Mouse (Mus musculus) G1E (cell line): ENCODE data around the gene Slc16a1. TPM values are rescaled to one million over a fixed set of nuclear protein-coding genes. Genes with fewer than 3 reads are reported as not detected.
"Not testable (repeated sequence)": the region's sequence is repeated elsewhere in the genome, so short reads cannot be mapped to it uniquely, and the experiment has no call there.

Experiments
- ATAC-seq: 2 replicates; pipeline ENCODE4 v1.8.0; 2016; ENCODE audit warnings: mild to moderate bottlenecking; ENCODE audit not compliant: insufficient number of reproducible peaks, poor library complexity, low FRiP score, severe bottlenecking; ENCODE audit errors: extremely low read depth
- DNase-seq: peaks from one replicate; pipeline ENCODE4 v3.0.0; 2012; ENCODE audit warnings: low spot score
- H3K27me3 ChIP-seq: 2 replicates; pipeline ENCODE4 v1.6.1; 2012; ENCODE audit warnings: mild to moderate bottlenecking, low read length, inconsistent platforms; ENCODE audit not compliant: insufficient read depth
- H3K36me3 ChIP-seq: replicated peaks from 2 replicates; pipeline ENCODE3; 2012; ENCODE audit warnings: mild to moderate bottlenecking, inconsistent platforms
- H3K4me1 ChIP-seq: 2 replicates; pipeline ENCODE4 v1.6.1; 2012; ENCODE audit warnings: low read depth, low read length, inconsistent platforms, mixed read lengths; ENCODE audit not compliant: insufficient read depth
- H3K4me3 ChIP-seq: 2 replicates; pipeline ENCODE4 v1.5.1; 2012; ENCODE audit warnings: low read depth, mild to moderate bottlenecking, inconsistent platforms, low read length, moderate library complexity, mixed read lengths
- H3K9me3 ChIP-seq: replicated peaks from 2 replicates; pipeline ENCODE4 v1.6.1; 2012; ENCODE audit warnings: inconsistent platforms
- CTCF ChIP-seq: IDR thresholded peaks from 2 replicates; pipeline ENCODE4 v1.5.1; 2012; ENCODE audit warnings: low read depth, low read length, inconsistent platforms, mixed read lengths
- GATA1 ChIP-seq: IDR thresholded peaks from 2 replicates; pipeline ENCODE4 v1.6.1; 2012; ENCODE audit warnings: borderline replicate concordance, low read length, inconsistent platforms, mixed read lengths
- GATA2 ChIP-seq: IDR thresholded peaks from 2 replicates; pipeline ENCODE4 v1.6.1; 2012; ENCODE audit warnings: low read depth, low read length, inconsistent platforms, borderline replicate concordance
- POLR2AphosphoS5 ChIP-seq: IDR thresholded peaks from 2 replicates; pipeline ENCODE4 v1.6.1; 2012; ENCODE audit warnings: low read depth, low read length, inconsistent platforms; ENCODE audit not compliant: insufficient replicate concordance
- TAL1 ChIP-seq: conservative IDR thresholded peaks from 2 replicates; pipeline ENCODE4 v1.6.1; 2012; ENCODE audit warnings: low read depth, low read length, inconsistent platforms, mixed read lengths
- polyA plus RNA-seq: library from polyadenylated mRNA; stranded (reverse); fragments of >175 nt; gene quantifications from 2 replicates; pipeline ENCODE4 v1.2.3, GENCODE M21; 2012
- total RNA-seq, 2 experiments: library from RNA; stranded (forward) in 1 of 2; stranded (reverse) in 1 of 2; fragments of 200-1000 nt in 1 of 2; fragments of >200 nt in 1 of 2; fragmentation: Nextera tagmentation in 1 of 2; gene quantifications; 2 replicates each; pipeline ENCODE4 v1.2.3; 2014 to 2017

Slc16a1 gene
- total and polyA plus RNA-seq, 3 experiments: 52.7 to 75.1 (median 62.5) TPM

DNA sequence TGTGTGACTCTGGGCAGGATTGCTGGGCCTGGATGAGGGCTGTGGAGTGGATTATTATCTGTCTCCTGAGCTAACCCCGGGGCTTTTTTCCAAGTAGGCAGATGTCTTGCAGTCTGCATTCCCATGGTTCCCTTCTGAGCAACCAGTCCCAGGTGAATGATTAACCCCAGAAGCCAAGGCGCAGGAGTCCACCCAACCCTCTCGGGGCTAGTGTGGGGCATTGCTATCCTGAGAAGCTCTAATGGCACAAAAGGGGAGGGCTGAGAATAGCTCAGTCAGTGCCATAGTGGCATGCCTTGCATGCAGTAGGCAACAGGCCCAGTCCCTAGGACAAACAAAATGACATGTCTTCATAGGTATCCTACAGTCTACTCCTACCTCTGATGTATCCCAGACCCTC, 22.1 kb downstream of the Slc16a1 start:
- DNase-seq: no peak
- H3K9me3 ChIP-seq: no peaks in the 10 kb centered on the region
- TF ChIP-seq CTCF: no peak
- TF ChIP-seq GATA1: no peak
- no peak for TF ChIP-seq TAL1
- TF ChIP-seq POLR2AphosphoS5: no peak
- TF ChIP-seq GATA2: no peak
- ATAC-seq: no peak
- H3K4me1 ChIP-seq: peaks cover 16% of the 10 kb centered on the region
- no peak overlapping the region for H3K4me3 ChIP-seq
- peaks cover 62% of the 10 kb centered on the region for H3K36me3 ChIP-seq
- no peaks in the 10 kb centered on the region for H3K27me3 ChIP-seq

DNA sequence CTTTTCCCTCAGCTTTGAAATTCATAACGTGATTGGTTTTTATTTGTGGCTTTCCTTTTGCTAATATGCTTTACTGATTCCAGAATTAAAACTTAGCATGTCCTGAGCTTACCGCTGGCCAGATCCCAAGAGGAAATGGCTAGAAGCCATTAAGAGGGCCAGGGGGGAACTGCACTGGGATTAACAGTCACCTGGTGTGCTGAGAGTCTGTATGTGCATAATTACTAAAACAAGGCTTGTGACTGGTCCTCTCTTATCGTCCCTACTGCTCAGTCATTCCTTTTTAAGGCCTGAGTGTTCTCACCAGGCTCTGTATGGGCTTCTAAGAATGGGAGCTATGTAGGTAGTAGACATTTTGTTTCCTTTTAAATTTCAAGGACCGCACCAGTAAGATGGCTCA, 23.5 kb downstream of the Slc16a1 start:
- TF ChIP-seq TAL1 (no peak), CTCF (no peak), GATA1 (no peak), GATA2 (no peak), POLR2AphosphoS5 (no peak)
- Histone ChIP-seq H3K9me3 (no peaks in the 10 kb centered on the region), H3K4me1 (peaks cover 12% of the 10 kb centered on the region; the same call in 1 of the 2 replicates), H3K36me3 (peaks cover 50% of the 10 kb centered on the region), H3K27me3 (no peaks in the 10 kb centered on the region), H3K4me3 (no peak overlapping the region)
- DNase-seq: no peak
- no peak for ATAC-seq

DNA sequence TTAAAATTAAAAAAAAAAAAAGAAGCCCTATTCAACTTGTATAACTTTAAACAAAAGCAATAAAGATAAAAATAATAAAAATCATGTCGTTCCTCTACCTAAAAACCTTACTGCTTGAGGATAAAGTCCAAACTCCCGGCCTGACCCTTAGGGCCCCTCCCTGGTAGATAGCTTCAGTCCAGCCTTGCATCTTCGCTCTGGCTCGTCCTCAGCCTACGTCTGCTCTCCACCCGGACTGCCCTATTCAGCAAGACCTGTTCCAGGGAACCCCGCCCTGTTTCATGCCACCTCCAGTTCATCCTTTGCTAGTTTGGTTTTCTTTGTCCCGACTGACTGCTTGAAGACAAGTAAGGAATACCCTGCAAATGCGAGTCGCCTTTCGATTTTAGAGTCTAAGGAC, 24.5 kb downstream of the Slc16a1 start:
- H3K4me1 ChIP-seq: peaks cover 13% of the 10 kb centered on the region

DNA sequence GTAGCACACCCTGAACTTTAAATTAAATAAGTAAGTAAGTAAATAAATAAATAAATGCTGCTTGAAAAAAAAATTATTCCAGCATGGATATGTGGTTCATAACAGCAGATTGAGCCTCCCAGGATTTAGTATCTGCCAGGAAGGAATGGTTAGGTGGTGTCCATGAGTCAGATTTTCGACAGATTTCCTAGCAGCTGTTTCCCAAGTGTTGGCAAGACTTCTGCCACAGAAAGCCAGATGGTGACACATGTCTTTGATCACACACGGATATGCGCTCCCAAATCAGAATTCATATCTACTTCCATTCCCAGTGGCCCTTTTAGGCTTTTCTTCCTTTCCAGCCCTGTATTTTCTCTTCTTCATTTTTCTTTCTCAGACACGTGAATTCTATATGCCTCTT, 28.5 kb downstream of the Slc16a1 start:
- H3K36me3 ChIP-seq: peaks cover 9% of the 10 kb centered on the region
- DNase-seq (no peak), ATAC-seq (no peak)
- no peaks in the 10 kb centered on the region for H3K9me3 ChIP-seq
- TF ChIP-seq TAL1: no peak
- H3K4me3 ChIP-seq: no peak overlapping the region
- no peaks in the 10 kb centered on the region for H3K27me3 ChIP-seq
- H3K4me1 ChIP-seq: peaks cover 42% of the 10 kb centered on the region

More for the DNA sequence above, 24.5 kb downstream of the Slc16a1 start:
- H3K4me3 ChIP-seq: no peak overlapping the region
- ATAC-seq (no peak), DNase-seq (no peak)
- H3K36me3 ChIP-seq: peaks cover 42% of the 10 kb centered on the region
- TF ChIP-seq POLR2AphosphoS5 (no peak), TAL1 (no peak), GATA1 (no peak), CTCF (no peak), GATA2 (no peak)
- no peaks in the 10 kb centered on the region for H3K9me3 ChIP-seq
- no peaks in the 10 kb centered on the region for H3K27me3 ChIP-seq

DNA sequence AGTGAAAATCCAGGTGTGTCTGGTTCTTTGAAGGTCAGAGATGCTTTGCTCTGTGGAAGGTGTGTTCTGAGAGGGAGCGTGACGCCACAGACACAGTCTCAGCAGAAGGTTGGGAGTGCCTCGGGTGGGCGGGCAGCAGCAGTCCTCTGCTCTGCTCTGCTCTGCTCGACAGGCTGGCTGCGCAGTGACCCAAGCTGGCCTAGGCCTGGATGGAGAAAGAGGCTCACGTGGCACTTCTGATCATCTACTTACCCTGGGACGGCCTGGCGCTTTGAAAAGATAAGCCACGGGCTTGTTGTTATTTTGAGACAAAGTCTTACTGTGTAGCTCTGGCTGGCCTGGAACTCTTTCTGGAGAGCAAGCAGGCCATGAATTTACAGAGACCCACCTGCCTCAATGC, 29.0 kb downstream of the Slc16a1 start:
- no peaks in the 10 kb centered on the region for H3K27me3 ChIP-seq
- H3K4me1 ChIP-seq: peaks cover 44% of the 10 kb centered on the region
- no peak for TF ChIP-seq POLR2AphosphoS5
- no peak for DNase-seq
- H3K4me3 ChIP-seq: no peak overlapping the region
- no peak for ATAC-seq
- no peaks in the 10 kb centered on the region for H3K9me3 ChIP-seq
- H3K36me3 ChIP-seq: peaks cover 6% of the 10 kb centered on the region

DNA sequence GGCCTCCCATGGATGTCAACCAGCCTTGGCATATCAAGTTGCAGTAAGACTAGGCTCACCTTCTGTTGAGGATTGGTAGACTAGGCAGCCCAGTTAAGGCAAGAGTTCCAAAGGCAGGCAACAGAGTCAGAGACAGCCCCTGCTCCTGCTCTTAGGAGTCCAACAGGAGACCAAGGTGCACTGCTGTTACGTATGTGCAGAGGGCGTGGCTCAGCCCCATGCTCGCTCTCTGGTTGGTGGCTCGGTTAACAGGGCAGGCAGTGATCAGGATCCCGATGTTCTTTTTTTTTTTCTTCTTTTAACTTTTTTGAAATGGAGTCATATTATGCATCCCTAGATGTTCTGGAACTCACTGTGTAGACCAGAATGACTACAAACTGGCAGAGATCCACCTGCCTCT, 30.5 kb downstream of the Slc16a1 start:
- Histone ChIP-seq H3K4me3 (no peak overlapping the region), H3K9me3 (no peaks in the 10 kb centered on the region), H3K36me3 (no peaks in the 10 kb centered on the region), H3K27me3 (no peaks in the 10 kb centered on the region), H3K4me1 (peaks cover 53% of the 10 kb centered on the region)
- ATAC-seq (no peak), DNase-seq (no peak)
- TF ChIP-seq GATA2 (no peak), CTCF (no peak), TAL1 (no peak), GATA1 (no peak), POLR2AphosphoS5 (no peak)

DNA sequence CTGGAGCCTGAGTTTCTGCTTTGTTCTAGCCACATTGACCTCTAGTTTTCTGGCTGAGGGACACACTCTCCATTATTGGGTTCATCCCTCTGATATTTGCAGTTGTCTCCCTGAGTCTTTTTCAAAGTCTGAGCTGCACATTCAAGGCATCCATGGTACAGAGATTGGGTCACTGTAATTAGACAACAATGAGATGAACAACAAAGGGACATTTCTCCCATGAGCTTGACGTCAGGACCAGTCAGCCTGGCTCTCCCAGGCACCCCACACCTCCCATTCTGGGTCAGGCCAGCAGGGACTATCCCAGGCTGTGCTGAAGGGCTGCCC, 31.4 kb downstream of the Slc16a1 start:
- ATAC-seq (no peak), DNase-seq (no peak)
- TF ChIP-seq TAL1: no peak
- no peak for TF ChIP-seq GATA1
- no peak for TF ChIP-seq GATA2
- no peak for TF ChIP-seq POLR2AphosphoS5
- no peak for TF ChIP-seq CTCF
- no peaks in the 10 kb centered on the region for H3K36me3 ChIP-seq
- no peaks in the 10 kb centered on the region for H3K9me3 ChIP-seq
- peak overlapping the region; percentile 31; the same call in 1 of the 2 replicates for H3K4me3 ChIP-seq
- H3K4me1 ChIP-seq: peaks cover 62% of the 10 kb centered on the region
- H3K27me3 ChIP-seq: no peaks in the 10 kb centered on the region

DNA sequence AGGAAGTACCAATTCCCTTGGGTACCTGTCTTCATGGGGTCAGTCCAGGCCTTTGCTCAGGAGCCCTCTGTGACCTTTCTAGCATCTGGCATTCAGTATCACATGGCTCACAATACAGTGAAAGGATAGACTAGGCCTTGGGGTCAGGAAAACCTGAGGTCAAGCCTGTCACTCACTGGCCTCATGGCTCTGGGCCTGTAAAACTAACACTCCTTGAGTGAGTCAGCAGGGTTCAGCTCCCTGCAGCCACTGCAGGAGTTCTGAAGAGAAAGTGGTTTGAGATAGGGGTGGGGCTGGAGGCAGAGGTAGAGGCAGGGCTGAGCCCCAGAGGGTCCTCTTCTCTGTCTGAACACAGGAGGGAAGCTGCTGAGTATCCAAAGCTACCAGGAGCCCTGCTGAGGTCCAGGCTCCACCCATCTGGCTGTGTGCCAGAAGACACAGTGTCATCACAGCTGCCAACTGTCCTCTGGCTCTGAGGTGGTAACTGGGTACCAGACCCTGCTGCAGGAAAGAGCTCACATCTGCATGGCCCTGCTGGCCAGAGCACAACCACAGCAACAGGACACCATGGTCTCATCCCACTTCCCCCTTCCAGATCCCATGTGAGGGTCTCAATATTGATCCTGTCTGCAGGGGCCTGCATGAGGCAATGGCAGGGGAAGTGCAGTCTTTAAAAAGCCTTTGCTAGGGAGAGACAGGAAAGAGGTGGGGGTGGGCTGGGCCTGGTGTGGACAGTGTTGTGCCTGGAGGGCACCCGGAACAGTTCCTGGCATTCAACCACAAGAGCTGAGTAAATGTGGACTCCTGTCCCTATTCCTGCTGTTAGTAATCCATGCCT, 31.9 kb downstream of the Slc16a1 start:
- not testable (repeated sequence) for DNase-seq, H3K27me3 ChIP-seq, H3K9me3 ChIP-seq, H3K36me3 ChIP-seq
- peaks cover 68% of the 10 kb centered on the region for H3K4me1 ChIP-seq
- peak; percentile 58 for ATAC-seq
- H3K4me3 ChIP-seq: peak overlapping the region; percentile 31; the same call in 1 of the 2 replicates
